Mouse (Mus musculus) embryonic facial prominence, embryonic 11.5 days (tissue): ENCODE measurements around the gene 2310011J03Rik. TPM values are rescaled to one million over a fixed set of nuclear protein-coding genes. Genes with fewer than 3 reads are reported as not detected.

Experiments used
- ATAC-seq: fragments of 200-750 bp; cut with Nextera tagmentation; replicated peaks from 2 replicates; pipeline ENCODE4 v1.8.0; 2017; ENCODE audit warnings: low read depth; ENCODE audit not compliant: insufficient number of reproducible peaks, low FRiP score, low TSS enrichment
- DNase-seq: peaks from one replicate; pipeline ENCODE4 v3.0.0-alpha.2; 2015; ENCODE audit warnings: low spot score
- H3K27ac ChIP-seq: fragments of 300-500 bp; sonication (generic); replicated peaks from 2 replicates; pipeline ENCODE4 v1.5.1; 2014; ENCODE audit warnings: mild to moderate bottlenecking, low read depth, low read length, control low read depth
- H3K27me3 ChIP-seq: fragments of 300-500 bp; sonication (generic); 2 replicates; pipeline ENCODE4 v1.6.1; 2014; ENCODE audit warnings: mild to moderate bottlenecking, low read length, moderate library complexity, mixed read lengths; ENCODE audit not compliant: control insufficient read depth, insufficient read depth
- H3K36me3 ChIP-seq: fragments of 300-500 bp; sonication (generic); replicated peaks from 2 replicates; pipeline ENCODE4 v1.6.1; 2014; ENCODE audit warnings: low read depth, mild to moderate bottlenecking, low read length, moderate library complexity, mixed read lengths; ENCODE audit not compliant: control insufficient read depth, insufficient read depth
- H3K4me1 ChIP-seq: fragments of 300-500 bp; sonication (generic); 2 replicates; pipeline ENCODE4 v1.6.1; 2014; ENCODE audit warnings: low read length, mixed read lengths; ENCODE audit not compliant: control insufficient read depth, insufficient read depth
- H3K4me2 ChIP-seq: fragments of 300-500 bp; sonication (generic); 2 replicates; pipeline ENCODE4 v1.6.1; 2014; ENCODE audit warnings: low read depth, mild to moderate bottlenecking, control low read depth, low read length, moderate library complexity
- H3K4me3 ChIP-seq: fragments of 300-500 bp; sonication (generic); 2 replicates; pipeline ENCODE4 v1.5.1; 2014; ENCODE audit warnings: low read depth, low read length, control low read depth
- H3K9ac ChIP-seq: fragments of 300-500 bp; sonication (generic); replicated peaks from 2 replicates; pipeline ENCODE4 v1.6.1; 2014; ENCODE audit warnings: mild to moderate bottlenecking, control low read depth, low read length
- H3K9me3 ChIP-seq: fragments of 300-500 bp; sonication (generic); replicated peaks from 2 replicates; pipeline ENCODE4 v1.6.1; 2016; ENCODE audit warnings: mild to moderate bottlenecking, low read length, inconsistent platforms, mixed read lengths; ENCODE audit not compliant: control insufficient read depth
- WGBS: fragments of 180-500 bp; shearing (Covaris S2); extraction: QIAGEN DNeasy Blood & Tissue Kit; methylation state at CpG from one replicate; pipeline ENCODE4 v1.1.7; 2014; 5-methylcytosine and 5-hydroxymethylcytosine counted together
- polyA plus RNA-seq: library from polyadenylated mRNA; unstranded; fragments of >200 nt; fragmentation: Nextera tagmentation; extraction: Ambion mirVana; gene quantifications from 2 replicates; pipeline ENCODE4 v1.2.1, GENCODE M21; 2014

The 2310011J03Rik gene
- polyA plus RNA-seq = 36.5 and 41.6 TPM in 2 replicates

DNA sequence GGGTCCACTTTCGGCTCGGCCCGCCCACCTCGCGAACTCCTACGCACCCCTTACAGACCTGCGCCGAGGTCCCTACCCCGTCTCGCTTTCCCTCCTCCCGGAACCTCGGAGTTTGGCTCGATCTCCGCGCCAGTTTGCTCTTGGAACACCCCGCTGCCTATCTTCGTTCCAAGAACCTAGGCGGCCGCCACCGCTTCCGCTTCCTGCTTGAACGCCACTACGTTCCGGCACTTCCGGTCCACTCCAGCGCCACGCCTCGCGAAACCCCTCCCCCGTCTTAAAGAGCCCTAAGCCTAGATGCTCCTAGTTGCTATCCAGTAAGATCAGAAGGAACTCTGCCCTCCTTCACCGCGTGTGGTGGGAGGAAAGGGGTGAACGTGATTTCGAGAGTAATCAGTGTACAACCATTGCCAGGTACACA, at the start of gene 2310011J03Rik:
2310011J03Rik (minus strand) TSS at position 198 of the 421 bp plus-strand sequence.
- peak within 1 kb of the TSS; percentile 77 for H3K4me2 ChIP-seq
- no peaks in the 10 kb centered on the region for H3K36me3 ChIP-seq
- peak within 1 kb of the TSS; percentile 89 for H3K4me3 ChIP-seq
- 0 out of 2 replicates have a peak, but pooled peaks cover 6% of the 10 kb centered on the region for H3K4me1 ChIP-seq
- ATAC-seq (peak; percentile 25; the same call in 1 of the 2 replicates), DNase-seq (peak; percentile 96)
- peak within 1 kb of the TSS; percentile 74 for H3K9ac ChIP-seq
- no peaks in the 10 kb centered on the region for H3K9me3 ChIP-seq
- no peak within 1 kb of the TSS for H3K27ac ChIP-seq
- WGBS = under 1% methylated on average over 34 of the region's 34 CpGs
- peaks cover 14% of the 10 kb centered on the region for H3K27me3 ChIP-seq

DNA sequence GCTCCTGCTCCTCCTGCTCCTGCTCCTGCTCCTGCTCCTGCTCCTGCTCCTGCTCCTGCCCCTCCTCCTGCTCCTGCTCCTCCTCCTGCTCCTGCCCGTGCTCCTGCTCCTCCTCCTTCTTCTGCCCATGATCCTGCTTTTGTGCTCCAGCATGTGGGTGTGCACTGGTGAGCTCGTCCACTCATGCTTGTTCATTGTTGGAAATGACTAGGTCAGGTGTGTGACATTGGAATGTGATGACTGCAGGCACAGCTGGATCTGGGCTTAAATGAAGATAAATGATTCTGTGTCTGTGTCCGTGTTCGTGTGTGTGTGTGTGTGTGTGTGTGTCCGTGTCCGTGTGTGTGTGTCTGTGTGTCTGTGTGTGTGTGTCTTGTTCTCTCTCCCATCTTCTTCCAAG, 48.1 kb upstream of the 2310011J03Rik start:
- H3K4me1 ChIP-seq = no peaks in the 10 kb centered on the region
- no peak for ATAC-seq
- H3K27me3 ChIP-seq = peaks cover 7% of the 10 kb centered on the region
- no peak overlapping the region for H3K4me2 ChIP-seq
- WGBS = 90% methylated on average over 6 of the region's 6 CpGs
- no peak overlapping the region for H3K4me3 ChIP-seq
- no peaks in the 10 kb centered on the region for H3K9me3 ChIP-seq
- no peak overlapping the region for H3K27ac ChIP-seq
- DNase-seq = no peak
- no peak overlapping the region for H3K9ac ChIP-seq
- no peaks in the 10 kb centered on the region for H3K36me3 ChIP-seq

DNA sequence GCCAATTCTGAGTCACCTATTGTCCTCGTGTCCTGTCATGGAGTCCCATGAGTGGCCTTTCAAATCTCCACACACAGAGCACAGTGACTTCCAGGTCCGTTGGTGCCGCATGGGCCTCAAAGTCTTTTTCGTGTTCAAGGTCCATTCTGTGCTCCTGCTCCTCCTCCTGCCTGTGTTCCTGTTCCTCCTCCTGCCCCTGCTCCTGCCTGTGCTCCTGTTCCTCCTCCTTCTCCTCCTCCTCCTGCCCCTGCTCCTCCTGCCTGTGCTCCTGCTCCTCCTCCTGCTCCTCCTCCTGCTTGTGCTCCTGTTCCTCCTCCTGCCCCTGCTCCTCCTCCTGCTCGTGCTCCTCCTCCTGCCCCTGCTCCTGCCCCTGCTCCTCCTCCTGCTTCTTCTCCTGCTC, 47.6 kb upstream of the 2310011J03Rik start:
- H3K9me3 ChIP-seq = no peaks in the 10 kb centered on the region
- no peaks in the 10 kb centered on the region for H3K36me3 ChIP-seq
- H3K27ac ChIP-seq = no peak overlapping the region
- H3K4me1 ChIP-seq = no peaks in the 10 kb centered on the region
- peaks cover 7% of the 10 kb centered on the region for H3K27me3 ChIP-seq
- ATAC-seq = no peak
- H3K4me2 ChIP-seq = no peak overlapping the region
- H3K9ac ChIP-seq = no peak overlapping the region
- DNase-seq = no peak
- 61% methylated on average over 5 of the region's 5 CpGs for WGBS
- H3K4me3 ChIP-seq = no peak overlapping the region

DNA sequence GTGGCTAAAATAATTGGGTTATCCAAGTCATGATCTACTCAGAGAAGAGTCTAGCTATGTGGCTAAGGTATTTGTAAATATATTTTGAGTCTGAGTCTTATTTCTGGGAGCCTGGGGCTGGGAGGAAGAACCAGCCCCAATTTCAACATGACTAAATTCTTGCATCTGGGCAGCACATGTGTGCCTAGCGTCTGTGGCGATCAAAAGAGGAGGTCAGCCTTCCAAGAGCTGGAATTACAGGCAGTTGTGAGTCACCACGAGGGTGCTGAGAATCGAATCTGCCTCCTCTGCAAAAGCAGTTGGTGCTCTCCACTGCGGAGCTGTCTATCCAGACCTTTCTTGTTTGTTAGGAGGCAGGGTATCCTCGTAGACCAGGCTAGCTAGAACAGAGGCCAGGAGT, 45.4 kb upstream of the 2310011J03Rik start:
- H3K9me3 ChIP-seq = no peaks in the 10 kb centered on the region
- H3K4me1 ChIP-seq = no peaks in the 10 kb centered on the region
- H3K27ac ChIP-seq = no peak overlapping the region
- DNase-seq = no peak
- H3K4me3 ChIP-seq = no peak overlapping the region
- H3K36me3 ChIP-seq = no peaks in the 10 kb centered on the region
- 58% methylated on average over 6 of the region's 6 CpGs for WGBS
- no peak overlapping the region for H3K4me2 ChIP-seq
- no peak overlapping the region for H3K9ac ChIP-seq
- H3K27me3 ChIP-seq = peaks cover 7% of the 10 kb centered on the region
- no peak for ATAC-seq

DNA sequence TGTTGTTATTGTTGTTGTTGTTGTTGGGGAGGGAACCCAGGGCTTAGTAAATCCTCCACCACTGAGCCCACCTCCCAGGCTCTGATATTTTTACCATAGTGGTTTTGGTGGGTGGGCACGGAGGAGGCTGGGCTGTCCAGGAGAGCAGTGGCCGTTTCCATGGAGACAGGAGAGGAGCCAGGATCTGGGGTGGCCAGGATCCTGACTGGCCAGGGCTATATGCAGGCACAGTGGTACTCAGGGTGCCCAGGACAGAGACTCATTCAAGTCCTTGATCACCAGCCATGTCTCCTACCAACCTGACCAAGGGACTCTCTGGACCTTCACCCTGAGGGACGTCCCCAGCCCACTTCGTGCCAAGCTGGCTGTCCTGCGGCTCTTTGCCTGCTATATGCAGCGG, 43.4 kb upstream of the 2310011J03Rik start:
- no peak overlapping the region for H3K4me3 ChIP-seq
- H3K27ac ChIP-seq = no peak overlapping the region
- DNase-seq = no peak
- no peak overlapping the region for H3K9ac ChIP-seq
- H3K4me2 ChIP-seq = no peak overlapping the region
- no peaks in the 10 kb centered on the region for H3K4me1 ChIP-seq
- 38% methylated on average over 6 of the region's 6 CpGs for WGBS
- no peaks in the 10 kb centered on the region; the same call in 1 of the 2 replicates for H3K9me3 ChIP-seq
- no peaks in the 10 kb centered on the region for H3K36me3 ChIP-seq
- no peak for ATAC-seq
- peaks cover 13% of the 10 kb centered on the region for H3K27me3 ChIP-seq

DNA sequence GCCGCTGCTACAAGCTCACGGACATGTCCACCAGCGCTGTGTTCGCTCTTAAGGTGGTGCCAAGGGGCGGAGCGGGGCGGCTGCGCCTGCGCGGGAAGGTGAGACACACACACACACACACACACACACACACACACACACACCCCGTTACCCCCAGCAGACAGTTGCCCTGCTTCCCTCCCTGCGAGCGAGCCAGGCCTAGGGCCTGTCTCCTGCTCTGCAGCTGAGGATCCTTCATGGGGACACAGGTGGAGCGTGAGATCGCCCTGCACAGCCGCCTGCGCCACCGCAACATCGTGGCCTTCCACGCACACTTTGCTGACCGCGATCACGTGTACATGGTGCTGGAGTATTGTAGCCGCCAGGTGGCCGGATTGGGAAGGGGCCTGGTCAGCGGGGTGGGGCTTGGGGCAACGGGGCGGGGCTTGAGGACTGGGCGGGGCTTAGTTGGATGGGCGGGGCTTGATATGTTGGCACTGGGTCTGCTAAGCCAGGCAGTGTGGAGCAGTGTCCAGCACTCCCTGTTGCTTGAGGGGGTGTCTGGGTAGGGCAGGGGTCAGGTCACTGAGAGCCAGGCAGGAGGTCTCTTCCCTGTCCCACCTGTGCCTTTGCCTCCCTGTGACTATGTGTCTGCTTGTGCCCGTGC, 37.8 kb upstream of the 2310011J03Rik start:
- H3K9me3 ChIP-seq = no peaks in the 10 kb centered on the region; the same call in 1 of the 2 replicates
- peaks cover 50% of the 10 kb centered on the region for H3K27me3 ChIP-seq
- no peak overlapping the region for H3K9ac ChIP-seq
- H3K27ac ChIP-seq = no peak overlapping the region
- peaks cover 7% of the 10 kb centered on the region for H3K4me1 ChIP-seq
- H3K4me3 ChIP-seq = peak overlapping the region; percentile 9; the same call in 1 of the 2 replicates
- peak overlapping the region; percentile 0; the same call in 1 of the 2 replicates for H3K4me2 ChIP-seq
- no peaks in the 10 kb centered on the region for H3K36me3 ChIP-seq
- WGBS = 8% methylated on average over 31 of the region's 31 CpGs
- no peak; the same call in 1 of the 2 replicates for ATAC-seq
- DNase-seq = no peak

DNA sequence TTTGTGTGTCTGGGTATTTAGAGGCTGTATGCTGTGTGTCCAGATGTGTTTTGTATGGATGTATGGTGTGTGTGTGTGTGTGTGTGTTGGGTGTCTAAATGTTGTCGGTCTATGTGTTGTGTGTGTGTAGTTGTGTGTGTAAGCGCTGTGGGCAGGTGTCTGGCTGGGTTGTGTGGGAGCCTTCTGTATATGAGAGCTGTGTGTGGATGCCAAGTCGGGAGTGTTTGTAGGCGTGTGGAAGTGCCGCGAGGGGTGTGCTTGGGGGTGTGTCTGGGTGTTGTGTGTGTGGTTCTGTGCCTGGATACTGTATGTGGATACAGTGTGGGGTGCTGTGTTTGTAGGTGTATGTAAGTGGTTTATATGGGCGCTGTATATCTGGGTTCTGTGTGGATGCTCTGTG, 37.0 kb upstream of the 2310011J03Rik start:
- peaks cover 57% of the 10 kb centered on the region for H3K27me3 ChIP-seq
- no peak overlapping the region for H3K4me3 ChIP-seq
- WGBS = 28% methylated on average over 7 of the region's 7 CpGs
- H3K27ac ChIP-seq = no peak overlapping the region
- peaks cover 7% of the 10 kb centered on the region for H3K4me1 ChIP-seq
- ATAC-seq = no peak
- H3K36me3 ChIP-seq = no peaks in the 10 kb centered on the region
- H3K9ac ChIP-seq = no peak overlapping the region
- no peak for DNase-seq
- H3K4me2 ChIP-seq = no peak overlapping the region
- no peaks in the 10 kb centered on the region; the same call in 1 of the 2 replicates for H3K9me3 ChIP-seq

DNA sequence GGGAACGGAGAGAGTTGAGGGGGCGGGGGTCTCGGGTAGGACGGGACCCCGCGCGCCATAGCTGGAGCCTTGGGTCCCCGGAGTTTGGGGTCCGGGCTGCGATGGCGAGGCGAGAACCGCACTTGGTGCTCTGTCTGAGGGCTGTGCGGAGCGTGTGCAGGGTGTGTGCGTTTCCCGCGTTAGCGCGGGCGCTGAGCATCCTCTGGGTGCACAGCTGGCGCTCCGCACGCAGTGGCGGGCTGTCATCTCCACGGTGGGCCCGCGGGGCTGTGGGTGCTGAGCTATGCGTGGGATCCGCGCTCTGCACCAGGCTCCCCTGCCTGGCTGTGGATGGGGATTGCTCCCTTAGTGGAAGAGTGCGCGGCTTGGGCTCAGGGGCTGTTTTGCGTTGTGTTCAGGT, 36.4 kb upstream of the 2310011J03Rik start:
- Histone ChIP-seq H3K36me3 (no peaks in the 10 kb centered on the region), H3K4me2 (peak overlapping the region; percentile 57), H3K27ac (no peak overlapping the region), H3K4me3 (peak overlapping the region; percentile 30), H3K4me1 (peaks cover 7% of the 10 kb centered on the region), H3K9ac (peak overlapping the region; percentile 25; the same call in 1 of the 2 replicates), H3K27me3 (peaks cover 62% of the 10 kb centered on the region), H3K9me3 (no peaks in the 10 kb centered on the region; the same call in 1 of the 2 replicates)
- ATAC-seq = no peak
- 1% methylated on average over 34 of the region's 34 CpGs for WGBS
- DNase-seq = no peak
